Mouse (Mus musculus): Measurements from ENCODE around the gene Six3. TPM values are rescaled to one million over a fixed set of nuclear protein-coding genes. Genes with fewer than 3 reads are reported as not detected.

Gene Six3
- total and polyA plus RNA-seq, 3 experiments = not detected

- Histone ChIP-seq H3K9ac (ENCODE audit: control insufficient read depth, low read depth, low read length, poor library complexity, severe bottlenecking) (no peak overlapping the region), H3K36me3 (ENCODE audit: control insufficient read depth in 1 of 2, insufficient read depth in 2 of 2, low read length in 2 of 2) (no peaks in the 10 kb centered on the region), H3K4me3 (ENCODE audit: control insufficient read depth in 1 of 2, insufficient read depth in 1 of 2, low read depth in 2 of 2, low read length in 2 of 2) (no peak overlapping the region), H3K27me3 (ENCODE audit: control insufficient read depth in 1 of 2, insufficient read depth in 2 of 2, low read length in 2 of 2) (no peaks in the 10 kb centered on the region; a peak in 1 of 4 replicates), H3K79me2 (ENCODE audit: control insufficient read depth, insufficient read depth, low read length, poor library complexity) (no peaks in the 10 kb centered on the region), H3K9me3 (replicated peaks; ENCODE audit: insufficient read depth, low read length) (no peaks in the 10 kb centered on the region), H3K27ac (ENCODE audit: control insufficient read depth, low read depth, low read length) (no peak overlapping the region), H3K4me1 (ENCODE audit: control insufficient read depth in 1 of 2, insufficient read depth in 2 of 2, low read length in 2 of 2) (no peaks in the 10 kb centered on the region)
- TF ChIP-seq ZNF384 (IDR thresholded peaks at IDR 0.05; ENCODE audit: low read depth, low read length) (peak; percentile 92), POLR2AphosphoS5 (IDR thresholded peaks at IDR 0.05; ENCODE audit: borderline replicate concordance, low read depth, low read length) (no peak), RCOR1 (IDR thresholded peaks at IDR 0.05; ENCODE audit: low read depth, low read length) (no peak), UBTF (IDR thresholded peaks at IDR 0.05; ENCODE audit: borderline replicate concordance, insufficient read depth, low read depth, low read length) (no peak), EP300 (IDR thresholded peaks at IDR 0.05; ENCODE audit: low read depth in 1 of 2, low read length in 2 of 2) (no peak), CHD1 (IDR thresholded peaks at IDR 0.05; ENCODE audit: low read depth, low read length) (no peak), POLR2AphosphoS2 (IDR thresholded peaks at IDR 0.05; ENCODE audit: low read length) (no peak), MXI1 (IDR thresholded peaks at IDR 0.05; ENCODE audit: low read depth, low read length) (no peak), ELF1 (IDR thresholded peaks at IDR 0.05; ENCODE audit: low read depth, low read length) (no peak), CTCF (IDR thresholded peaks at IDR 0.05 in 2 of 3, conservative IDR thresholded peaks at IDR 0.05 in 1 of 3; ENCODE audit: control insufficient read depth in 1 of 3, insufficient read depth in 1 of 3, low read depth in 2 of 3, low read length in 3 of 3, poor library complexity in 1 of 3, severe bottlenecking in 1 of 3) (peak; percentile 35 to 94 (median 89); a peak in 5 of 6 replicates), ETS1 (IDR thresholded peaks at IDR 0.05; ENCODE audit: low read depth, low read length) (no peak), MEF2A (IDR thresholded peaks at IDR 0.05; ENCODE audit: extremely low read depth, insufficient replicate concordance, low read depth, low read length, poor library complexity, severe bottlenecking) (no peak), SMC3 (IDR thresholded peaks at IDR 0.05; ENCODE audit: low read depth, low read length) (peak; percentile 92), ZKSCAN1 (IDR thresholded peaks at IDR 0.05; ENCODE audit: low read depth, low read length) (no peak), HCFC1 (IDR thresholded peaks at IDR 0.05; ENCODE audit: low read depth, low read length) (no peak), MAFK (IDR thresholded peaks at IDR 0.05; ENCODE audit: borderline replicate concordance, low read depth, low read length) (no peak), JUND (IDR thresholded peaks at IDR 0.05; ENCODE audit: low read depth, low read length) (no peak), E2F4 (IDR thresholded peaks at IDR 0.05; ENCODE audit: borderline replicate concordance, low read depth, low read length) (no peak), USF1 (IDR thresholded peaks at IDR 0.05; ENCODE audit: low read depth, low read length) (no peak), GATA1 (IDR thresholded peaks at IDR 0.05; ENCODE audit: low read depth, low read length) (no peak), TBP (IDR thresholded peaks at IDR 0.05; ENCODE audit: low read depth, low read length) (no peak), NELFE (IDR thresholded peaks at IDR 0.05; ENCODE audit: low read depth, low read length) (no peak), POLR2A (IDR thresholded peaks at IDR 0.05; ENCODE audit: control insufficient read depth in 1 of 2, insufficient read depth in 1 of 2, low read depth in 1 of 2, low read length in 2 of 2, poor library complexity in 1 of 2) (no peak), ZC3H11A (IDR thresholded peaks at IDR 0.05; ENCODE audit: low read depth, low read length) (peak; percentile 89), MYB (IDR thresholded peaks at IDR 0.05; ENCODE audit: low read depth, low read length) (no peak), RAD21 (IDR thresholded peaks at IDR 0.05; ENCODE audit: low read depth, low read length) (peak; percentile 97), NRF1 (IDR thresholded peaks at IDR 0.05; ENCODE audit: insufficient read depth, low read depth, low read length, poor library complexity, severe bottlenecking) (no peak), SIN3A (IDR thresholded peaks at IDR 0.05; ENCODE audit: low read length) (no peak)
- peak; percentile 63 for DNase-seq (ENCODE audit: low read depth, low spot score)
Measured at GRCm38 (mm10) chr17:85633619-85634018, 20.2 kb downstream of the Six3 start.

Measured in MEL (cell line).